Mouse (Mus musculus) kidney, postnatal 0 days (tissue): ENCODE results near the gene Cabp4. TPM values are rescaled to one million over a fixed set of nuclear protein-coding genes. Genes with fewer than 3 reads are reported as not detected.

ENCODE experiments used
- ATAC-seq: fragments of 200-750 bp; cut with Nextera tagmentation; replicated peaks from 2 replicates; pipeline ENCODE4 v1.8.0; 2017; ENCODE audit warnings: low read depth, moderate number of reproducible peaks, moderate TSS enrichment, moderate library complexity; ENCODE audit not compliant: low FRiP score
- DNase-seq: peaks from one replicate; pipeline ENCODE4 v3.0.0-alpha.2; 2016; ENCODE audit warnings: low spot score
- H3K27ac ChIP-seq: fragments of 300-500 bp; sonication (generic); 2 replicates; pipeline ENCODE4 v1.5.1; 2014; ENCODE audit warnings: mild to moderate bottlenecking
- H3K27me3 ChIP-seq: fragments of 300-500 bp; sonication (generic); 2 replicates; pipeline ENCODE4 v1.6.1; 2014; ENCODE audit warnings: low read length, mixed read lengths; ENCODE audit not compliant: insufficient read depth
- H3K36me3 ChIP-seq: fragments of 300-500 bp; sonication (generic); 2 replicates; pipeline ENCODE4 v1.6.1; 2014; ENCODE audit warnings: low read length, mixed read lengths; ENCODE audit not compliant: insufficient read depth
- H3K4me1 ChIP-seq: fragments of 300-500 bp; sonication (generic); replicated peaks from 2 replicates; pipeline ENCODE4 v1.6.1; 2014; ENCODE audit warnings: antibody characterized with exemption, low read length, mixed read lengths; ENCODE audit not compliant: insufficient read depth
- H3K4me2 ChIP-seq: fragments of 300-500 bp; sonication (generic); 2 replicates; pipeline ENCODE4 v1.6.1; 2014; ENCODE audit warnings: mild to moderate bottlenecking, low read length, moderate library complexity, mixed read lengths
- H3K4me3 ChIP-seq: fragments of 300-500 bp; sonication (generic); replicated peaks from 2 replicates; pipeline ENCODE4 v1.5.1; 2014; ENCODE audit warnings: low read depth, low read length
- H3K9ac ChIP-seq: fragments of 300-500 bp; sonication (generic); 2 replicates; pipeline ENCODE4 v1.6.1; 2014; ENCODE audit warnings: low read depth, low read length
- H3K9me3 ChIP-seq: fragments of 300-500 bp; sonication (generic); replicated peaks from 2 replicates; pipeline ENCODE4 v1.6.1; 2016; ENCODE audit warnings: low read length, inconsistent platforms, mixed read lengths
- CTCF ChIP-seq: IDR thresholded peaks from 2 replicates; pipeline ENCODE4 v1.5.1; 2016; ENCODE audit warnings: antibody characterized with exemption, low read depth, mild to moderate bottlenecking, moderate library complexity
- WGBS: fragments of 180-500 bp; shearing (Covaris S2); extraction: QIAGEN DNeasy Blood & Tissue Kit; methylation state at CpG from one replicate; pipeline ENCODE4 v1.1.7; 2014; 5-methylcytosine and 5-hydroxymethylcytosine counted together
- polyA plus RNA-seq: library from polyadenylated mRNA; unstranded; fragments of >200 nt; fragmentation: Nextera tagmentation; extraction: Ambion mirVana; gene quantifications from 2 replicates; pipeline ENCODE4 v1.2.1, GENCODE M21; 2015

Cabp4 gene
- polyA plus RNA-seq, 1 experiment from 2014 or later = 0.13 TPM

GRCm38 (mm10) chr19:4134354-4134753, 9.5 kb downstream of the Cabp4 start:
- H3K4me2 ChIP-seq = no peak overlapping the region
- H3K27ac ChIP-seq = no peak overlapping the region
- 86% methylated on average over 4 of the region's 4 CpGs for WGBS
- H3K4me3 ChIP-seq = no peak overlapping the region
- peaks cover 20% of the 10 kb centered on the region; the same call in 1 of the 2 replicates for H3K36me3 ChIP-seq
- no peaks in the 10 kb centered on the region for H3K27me3 ChIP-seq
- no peak overlapping the region for H3K9ac ChIP-seq
- no peak for ATAC-seq
- TF ChIP-seq CTCF = no peak
- no peaks in the 10 kb centered on the region for H3K9me3 ChIP-seq
- DNase-seq = no peak
- no peaks in the 10 kb centered on the region for H3K4me1 ChIP-seq

DNA sequence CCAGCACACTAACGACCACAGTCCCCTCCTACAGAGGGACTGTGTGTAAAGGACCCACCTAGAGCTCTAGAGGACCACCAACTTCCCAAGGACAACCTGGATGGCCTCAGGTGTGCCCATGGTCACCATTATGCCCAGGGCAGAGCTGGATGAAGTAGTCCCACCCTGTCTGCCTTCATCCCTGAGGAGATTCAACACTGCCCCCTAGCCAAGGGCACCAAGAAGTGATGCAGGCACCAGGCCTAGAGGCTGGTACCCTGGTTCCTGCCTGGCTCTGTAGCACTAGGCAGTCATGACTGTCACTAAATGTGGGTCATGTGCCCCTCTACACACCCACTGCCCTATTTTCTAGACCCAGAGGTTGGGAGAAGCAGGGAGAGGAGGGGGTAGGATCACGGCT, 12.1 kb downstream of the Cabp4 start:
- H3K9ac ChIP-seq = no peak overlapping the region
- H3K9me3 ChIP-seq = no peaks in the 10 kb centered on the region
- no peak for DNase-seq
- H3K4me3 ChIP-seq = no peak overlapping the region
- peak; percentile 31; the same call in 1 of the 2 replicates for TF ChIP-seq CTCF
- H3K27me3 ChIP-seq = no peaks in the 10 kb centered on the region
- no peak for ATAC-seq
- peaks cover 6% of the 10 kb centered on the region; the same call in 1 of the 2 replicates for H3K4me1 ChIP-seq
- 87% methylated on average over 2 of the region's 2 CpGs for WGBS
- peaks cover 25% of the 10 kb centered on the region for H3K36me3 ChIP-seq
- H3K27ac ChIP-seq = no peak overlapping the region
- H3K4me2 ChIP-seq = no peak overlapping the region

DNA sequence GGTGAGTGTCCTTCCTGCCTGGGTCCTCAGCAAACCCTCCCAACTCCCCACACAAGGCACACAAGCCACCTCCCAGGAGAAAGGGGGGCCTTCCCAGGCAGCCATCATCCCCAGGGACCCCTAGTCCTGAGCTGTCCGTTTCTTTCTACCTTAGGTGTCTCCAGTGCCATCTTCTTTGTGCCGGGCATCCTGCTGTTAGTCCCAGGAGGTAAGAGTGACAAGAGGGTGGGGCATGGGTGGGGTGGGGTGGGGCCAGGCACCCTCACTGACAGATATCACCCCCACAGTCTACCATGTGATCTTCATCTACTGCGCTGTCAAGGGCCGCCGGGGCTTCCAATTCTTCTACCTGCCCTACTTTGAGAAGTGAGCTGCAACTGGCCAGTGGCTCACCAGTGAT, 12.8 kb downstream of the Cabp4 start:
- Histone ChIP-seq H3K9ac (no peak overlapping the region), H3K4me3 (no peak overlapping the region), H3K9me3 (no peaks in the 10 kb centered on the region), H3K4me1 (peaks cover 13% of the 10 kb centered on the region; the same call in 1 of the 2 replicates), H3K27me3 (no peaks in the 10 kb centered on the region), H3K36me3 (peaks cover 25% of the 10 kb centered on the region), H3K4me2 (no peak overlapping the region), H3K27ac (no peak overlapping the region)
- no peak for DNase-seq
- ATAC-seq = no peak
- WGBS = 89% methylated on average over 5 of the region's 5 CpGs
- TF ChIP-seq CTCF = no peak

- ATAC-seq = no peak
- H3K9me3 ChIP-seq = no peaks in the 10 kb centered on the region
- 63% methylated on average over 4 of the region's 4 CpGs for WGBS
- no peak overlapping the region for H3K4me2 ChIP-seq
- TF ChIP-seq CTCF = no peak
- no peak overlapping the region for H3K4me3 ChIP-seq
- DNase-seq = no peak
- no peak overlapping the region for H3K27ac ChIP-seq
- H3K27me3 ChIP-seq = no peaks in the 10 kb centered on the region
- H3K9ac ChIP-seq = no peak overlapping the region
- peaks cover 25% of the 10 kb centered on the region for H3K36me3 ChIP-seq
- peaks cover 13% of the 10 kb centered on the region; the same call in 1 of the 2 replicates for H3K4me1 ChIP-seq
Measured at GRCm38 (mm10) chr19:4130106-4130505, 13.7 kb downstream of the Cabp4 start.

DNA sequence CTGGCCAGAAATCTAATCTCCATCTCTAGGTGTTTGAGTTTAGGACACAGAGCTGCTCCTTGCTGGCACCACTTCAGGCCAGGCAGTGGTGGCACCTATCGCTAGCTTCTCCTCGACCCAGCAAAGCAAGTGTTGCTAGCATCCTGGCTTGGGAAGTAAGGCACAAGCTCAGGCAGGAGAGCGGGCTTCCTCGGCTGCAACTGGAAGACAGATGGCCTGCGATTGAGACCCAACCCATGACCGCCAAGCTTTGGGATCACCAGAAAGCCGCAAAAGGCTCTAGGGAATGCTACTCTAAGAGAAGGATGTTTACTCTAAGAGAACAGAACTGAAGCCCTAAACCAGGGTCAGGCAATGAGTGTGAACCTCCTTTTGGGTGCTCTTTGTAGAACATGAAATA, 14.4 kb downstream of the Cabp4 start:
- Histone ChIP-seq H3K27ac (no peak overlapping the region), H3K27me3 (no peaks in the 10 kb centered on the region), H3K4me3 (no peak overlapping the region), H3K36me3 (peaks cover 25% of the 10 kb centered on the region), H3K9ac (no peak overlapping the region), H3K9me3 (no peaks in the 10 kb centered on the region), H3K4me1 (peaks cover 13% of the 10 kb centered on the region; the same call in 1 of the 2 replicates), H3K4me2 (no peak overlapping the region)
- 89% methylated on average over 7 of the region's 7 CpGs for WGBS
- no peak for TF ChIP-seq CTCF
- no peak for DNase-seq
- no peak for ATAC-seq

DNA sequence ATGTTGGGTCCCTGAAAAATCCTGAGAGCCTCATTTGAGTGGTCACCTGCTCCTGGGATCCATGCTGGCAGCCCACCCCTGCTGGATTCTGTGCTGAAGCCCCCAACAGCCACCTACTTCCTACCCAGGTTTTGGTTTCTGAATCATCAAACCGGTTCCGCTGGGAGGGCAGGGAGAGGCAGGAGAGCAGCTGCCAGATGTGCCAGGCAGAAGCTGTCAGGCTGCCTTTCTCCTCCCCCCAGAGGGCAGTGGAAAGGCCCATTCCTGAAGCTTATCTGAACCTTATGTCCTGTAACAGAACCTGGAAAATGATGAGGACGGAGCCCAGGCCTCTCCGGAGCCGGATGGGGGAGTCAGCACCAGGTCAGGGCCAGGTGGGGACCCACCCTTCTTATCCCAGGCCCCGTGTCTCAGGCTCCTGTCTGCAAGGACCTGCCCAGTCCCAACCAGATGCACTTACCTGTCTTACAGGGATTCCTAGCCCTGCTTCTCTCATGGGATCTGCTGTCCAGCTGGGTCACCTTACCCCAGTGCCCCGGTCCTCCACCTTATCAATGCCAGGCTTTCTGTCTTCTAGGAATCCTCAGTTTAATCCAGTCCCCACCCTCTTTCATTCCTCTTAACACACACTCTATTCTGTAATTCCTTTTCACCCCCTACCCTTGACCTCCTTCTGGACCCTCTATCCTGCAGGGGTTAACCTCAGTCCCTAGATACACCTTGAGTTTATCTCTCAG, 16.9 kb downstream of the Cabp4 start:
- Histone ChIP-seq H3K36me3 (peaks cover 20% of the 10 kb centered on the region), H3K4me1 (peaks cover 13% of the 10 kb centered on the region; the same call in 1 of the 2 replicates), H3K4me2 (peak overlapping the region; percentile 84), H3K27me3 (no peaks in the 10 kb centered on the region), H3K4me3 (peak overlapping the region; percentile 77), H3K27ac (peak overlapping the region; percentile 66; the same call in 1 of the 2 replicates), H3K9me3 (no peaks in the 10 kb centered on the region), H3K9ac (peak overlapping the region; percentile 91)
- no peak for TF ChIP-seq CTCF
- WGBS = 34% methylated on average over 7 of the region's 7 CpGs
- no peak for ATAC-seq
- DNase-seq = peak; percentile 19
